Mouse (Mus musculus) CH12.LX (cell line): ENCODE measurements around the gene Ncf2. TPM values are rescaled to one million over a fixed set of nuclear protein-coding genes. Genes with fewer than 3 reads are reported as not detected.

Experiments used
- DNase-seq: peaks from one replicate; pipeline ENCODE4 v3.0.0-alpha.2; 2013; ENCODE audit errors: extremely low read depth
- H3K27ac ChIP-seq: 2 replicates; pipeline ENCODE4 v1.5.1; 2012; ENCODE audit warnings: low read depth, mild to moderate bottlenecking, control low read depth, moderate library complexity; ENCODE audit not compliant: insufficient read depth
- H3K27me3 ChIP-seq: replicated peaks from 2 replicates; pipeline ENCODE3; 2012; ENCODE audit warnings: inconsistent platforms
- H3K36me3 ChIP-seq, 2 experiments: replicated peaks in 1 of 2; 2 replicates each; pipeline versions ENCODE3 to v1.6.1; 2012; ENCODE audit warnings: inconsistent platforms in 1 of 2, low read length in 1 of 2, mild to moderate bottlenecking in 1 of 2, mixed read lengths in 1 of 2, moderate library complexity in 1 of 2; ENCODE audit not compliant: control insufficient read depth in 1 of 2, insufficient read depth in 1 of 2
- H3K4me1 ChIP-seq, 2 experiments: 2 replicates each; pipeline ENCODE4 v1.6.1; 2012; ENCODE audit warnings: inconsistent platforms in 1 of 2, moderate library complexity in 1 of 2; ENCODE audit not compliant: insufficient read depth in 2 of 2, control insufficient read depth in 1 of 2
- H3K4me2 ChIP-seq: 2 replicates; pipeline ENCODE4 v1.6.1; 2012; ENCODE audit warnings: low read depth, mild to moderate bottlenecking, control low read depth; ENCODE audit not compliant: poor library complexity, insufficient read depth, severe bottlenecking
- H3K4me3 ChIP-seq, 3 experiments: fragments of 150-350 bp in 1 of 3; sonication (generic) in 1 of 3; replicated peaks in 1 of 3; 2 replicates each; pipeline versions ENCODE3 to v1.5.1; 2011 to 2012; ENCODE audit warnings: low read depth in 2 of 3, low read length in 2 of 3, mild to moderate bottlenecking in 2 of 3, moderate library complexity in 2 of 3, control low read depth in 1 of 3, improper control_type of control experiment in 1 of 3, inconsistent platforms in 1 of 3, mixed read lengths in 1 of 3; ENCODE audit not compliant: poor library complexity in 1 of 3
- H3K79me2 ChIP-seq: replicated peaks from 2 replicates; pipeline ENCODE4 v1.6.1; 2012; ENCODE audit warnings: mild to moderate bottlenecking, moderate library complexity; ENCODE audit not compliant: control insufficient read depth, poor library complexity, insufficient read depth, severe bottlenecking; ENCODE audit errors: extremely low read depth
- H3K9ac ChIP-seq: 2 replicates; pipeline ENCODE4 v1.6.1; 2012; ENCODE audit warnings: low read depth, mild to moderate bottlenecking, control low read depth, moderate library complexity; ENCODE audit not compliant: insufficient read depth
- H3K9me3 ChIP-seq: replicated peaks from 2 replicates; pipeline ENCODE3; 2012; ENCODE audit warnings: low read length, inconsistent platforms, mixed read lengths
- BHLHE40 ChIP-seq: IDR thresholded peaks from 2 replicates; pipeline ENCODE4 v1.6.1; 2011; ENCODE audit warnings: mild to moderate bottlenecking, low read depth, low read length, improper control_type of control experiment
- CHD1 ChIP-seq: IDR thresholded peaks from 2 replicates; pipeline ENCODE4 v1.6.1; 2012; ENCODE audit warnings: low read depth, low read length, improper control_type of control experiment, inconsistent platforms
- CHD2 ChIP-seq: IDR thresholded peaks from 2 replicates; pipeline ENCODE4 v1.6.1; 2011; ENCODE audit warnings: low read length, improper control_type of control experiment
- CTCF ChIP-seq, 2 experiments: IDR thresholded peaks in 1 of 2; conservative IDR thresholded peaks in 1 of 2; 2 replicates each; pipeline ENCODE4 v1.5.1; 2011 to 2012; ENCODE audit warnings: low read depth in 2 of 2, low read length in 2 of 2, improper control_type of control experiment in 1 of 2, inconsistent platforms in 1 of 2, mild to moderate bottlenecking in 1 of 2, moderate library complexity in 1 of 2
- E2F4 ChIP-seq: IDR thresholded peaks from 2 replicates; pipeline ENCODE4 v1.6.1; 2011; ENCODE audit warnings: low read depth, low read length, improper control_type of control experiment; ENCODE audit not compliant: insufficient replicate concordance
- ELF1 ChIP-seq: IDR thresholded peaks from 2 replicates; pipeline ENCODE4 v1.6.1; 2014; ENCODE audit warnings: low read depth, mild to moderate bottlenecking, inconsistent platforms, low read length, improper control_type of control experiment
- EP300 ChIP-seq: IDR thresholded peaks from 2 replicates; pipeline ENCODE4 v1.6.1; 2011; ENCODE audit warnings: low read length, improper control_type of control experiment
- ETS1 ChIP-seq: conservative IDR thresholded peaks from 2 replicates; pipeline ENCODE4 v1.6.1; 2012; ENCODE audit warnings: low read depth, mild to moderate bottlenecking, inconsistent platforms, low read length, improper control_type of control experiment, moderate library complexity
- GABPA ChIP-seq: IDR thresholded peaks from 2 replicates; pipeline ENCODE4 v1.6.1; 2012; ENCODE audit warnings: low read depth, low read length, improper control_type of control experiment, inconsistent platforms; ENCODE audit not compliant: insufficient replicate concordance
- HCFC1 ChIP-seq: IDR thresholded peaks from 2 replicates; pipeline ENCODE4 v1.6.1; 2012; ENCODE audit warnings: low read depth, mild to moderate bottlenecking, inconsistent platforms, low read length, improper control_type of control experiment
- IRF4 ChIP-seq: IDR thresholded peaks from 2 replicates; pipeline ENCODE4 v1.6.1; 2014; ENCODE audit warnings: low read depth, mild to moderate bottlenecking, inconsistent platforms, low read length, improper control_type of control experiment
- JUN ChIP-seq: IDR thresholded peaks from 2 replicates; pipeline ENCODE4 v1.6.1; 2011; ENCODE audit warnings: low read depth, mild to moderate bottlenecking, low read length, improper control_type of control experiment, moderate library complexity; ENCODE audit not compliant: insufficient read depth
- JUND ChIP-seq: conservative IDR thresholded peaks from 2 replicates; pipeline ENCODE4 v1.6.1; 2011; ENCODE audit warnings: low read depth, low read length, improper control_type of control experiment
- KAT2A ChIP-seq: IDR thresholded peaks from 2 replicates; pipeline ENCODE4 v1.6.1; 2012; ENCODE audit warnings: low read length, improper control_type of control experiment, inconsistent platforms; ENCODE audit not compliant: insufficient replicate concordance
- MAFK ChIP-seq: IDR thresholded peaks from 2 replicates; pipeline ENCODE4 v1.6.1; 2011; ENCODE audit warnings: low read length, improper control_type of control experiment; ENCODE audit not compliant: insufficient replicate concordance
- MAX ChIP-seq: IDR thresholded peaks from 2 replicates; pipeline ENCODE4 v1.6.1; 2011; ENCODE audit warnings: low read length, improper control_type of control experiment
- MAZ ChIP-seq: IDR thresholded peaks from 2 replicates; pipeline ENCODE4 v1.6.1; 2012; ENCODE audit warnings: low read depth, mild to moderate bottlenecking, inconsistent platforms, low read length, improper control_type of control experiment, moderate library complexity
- MEF2A ChIP-seq: IDR thresholded peaks from 2 replicates; pipeline ENCODE4 v1.6.1; 2014; ENCODE audit warnings: low read depth, mild to moderate bottlenecking, inconsistent platforms, low read length, improper control_type of control experiment, borderline replicate concordance
- MXI1 ChIP-seq: IDR thresholded peaks from 2 replicates; pipeline ENCODE4 v1.6.1; 2011; ENCODE audit warnings: mild to moderate bottlenecking, low read depth, low read length, improper control_type of control experiment
- MYC ChIP-seq: IDR thresholded peaks from 2 replicates; pipeline ENCODE4 v1.6.1; 2011; ENCODE audit warnings: low read depth, mild to moderate bottlenecking, improper control_type of control experiment, low read length
- NELFE ChIP-seq: IDR thresholded peaks from 2 replicates; pipeline ENCODE4 v1.6.1; 2011; ENCODE audit warnings: low read depth, low read length, improper control_type of control experiment
- NRF1 ChIP-seq: IDR thresholded peaks from 2 replicates; pipeline ENCODE4 v1.6.1; 2014; ENCODE audit warnings: low read depth, mild to moderate bottlenecking, inconsistent platforms, low read length, improper control_type of control experiment, moderate library complexity
- PAX5 ChIP-seq: IDR thresholded peaks from 2 replicates; pipeline ENCODE4 v1.6.1; 2012; ENCODE audit warnings: low read length, inconsistent platforms, mixed read lengths
- POLR2A ChIP-seq: IDR thresholded peaks from 2 replicates; pipeline ENCODE4 v1.6.1; 2011; ENCODE audit warnings: low read depth, mild to moderate bottlenecking, improper control_type of control experiment, low read length
- POLR2AphosphoS2 ChIP-seq: IDR thresholded peaks from 2 replicates; pipeline ENCODE4 v1.6.1; 2011; ENCODE audit warnings: low read depth, low read length, improper control_type of control experiment
- RAD21 ChIP-seq: IDR thresholded peaks from 2 replicates; pipeline ENCODE4 v1.6.1; 2011; ENCODE audit warnings: low read depth, mild to moderate bottlenecking, low read length, improper control_type of control experiment, moderate library complexity
- RCOR1 ChIP-seq: conservative IDR thresholded peaks from 2 replicates; pipeline ENCODE4 v1.6.1; 2012; ENCODE audit warnings: low read depth, mild to moderate bottlenecking, inconsistent platforms, low read length, improper control_type of control experiment
- SIN3A ChIP-seq: IDR thresholded peaks from 2 replicates; pipeline ENCODE4 v1.6.1; 2012; ENCODE audit warnings: low read length, improper control_type of control experiment, inconsistent platforms
- SMC3 ChIP-seq: IDR thresholded peaks from 2 replicates; pipeline ENCODE4 v1.6.1; 2011; ENCODE audit warnings: low read depth, low read length, improper control_type of control experiment
- TBP ChIP-seq: conservative IDR thresholded peaks from 2 replicates; pipeline ENCODE4 v1.6.1; 2011; ENCODE audit warnings: low read depth, low read length, improper control_type of control experiment
- TCF12 ChIP-seq: IDR thresholded peaks from 2 replicates; pipeline ENCODE4 v1.6.1; 2014; ENCODE audit warnings: low read depth, mild to moderate bottlenecking, inconsistent platforms, low read length, improper control_type of control experiment
- UBTF ChIP-seq: IDR thresholded peaks from 2 replicates; pipeline ENCODE4 v1.6.1; 2012; ENCODE audit warnings: low read depth, mild to moderate bottlenecking, inconsistent platforms, low read length, improper control_type of control experiment, moderate library complexity
- USF1 ChIP-seq: IDR thresholded peaks from 2 replicates; pipeline ENCODE4 v1.6.1; 2014; ENCODE audit warnings: low read depth, mild to moderate bottlenecking, inconsistent platforms, low read length, improper control_type of control experiment
- USF2 ChIP-seq: conservative IDR thresholded peaks from 2 replicates; pipeline ENCODE4 v1.6.1; 2011; ENCODE audit warnings: low read depth, low read length, improper control_type of control experiment
- ZC3H11A ChIP-seq: IDR thresholded peaks from 2 replicates; pipeline ENCODE4 v1.6.1; 2012; ENCODE audit warnings: low read depth, mild to moderate bottlenecking, inconsistent platforms, low read length, improper control_type of control experiment
- ZKSCAN1 ChIP-seq: IDR thresholded peaks from 2 replicates; pipeline ENCODE4 v1.6.1; 2012; ENCODE audit warnings: low read depth, inconsistent platforms, low read length, improper control_type of control experiment, borderline replicate concordance
- ZMIZ1 ChIP-seq: IDR thresholded peaks from 2 replicates; pipeline ENCODE4 v1.6.1; 2012; ENCODE audit warnings: low read depth, mild to moderate bottlenecking, inconsistent platforms, low read length, improper control_type of control experiment
- ZNF384 ChIP-seq: IDR thresholded peaks from 2 replicates; pipeline ENCODE4 v1.6.1; 2012; ENCODE audit warnings: low read depth, low read length, improper control_type of control experiment, inconsistent platforms
- dilution Hi-C: fragments of 300-500 bp; cut with MboI; formaldehyde crosslinking; loops from 2 replicates; pipeline ENCODE4 v1.14.3; 2020; ENCODE audit warnings: low sequenced_read_pairs; ENCODE audit not compliant: extremely low pct_unique_long_range_greater_than_20kb, extremely low pct_ligation_motif_present
- in situ Hi-C: fragments of 300-500 bp; cut with MboI; formaldehyde crosslinking; loops from 3 replicates; pipeline ENCODE4 v1.14.3; 2019; ENCODE audit warnings: low sequenced_read_pairs, low pct_ligation_motif_present, low pct_unique_long_range_greater_than_20kb, mixed read lengths
- polyA plus RNA-seq: library from polyadenylated mRNA; unstranded; fragments of >175 nt; gene quantifications from 2 replicates; pipeline ENCODE4 v1.2.1, GENCODE M21; 2012; ENCODE audit warnings: low read depth; ENCODE audit not compliant: insufficient read length
- total RNA-seq, 2 experiments: library from RNA; depleted of rRNA; stranded (reverse); fragments of 300-350 nt in 1 of 2; fragments of >200 nt in 1 of 2; gene quantifications; 2 replicates each; pipeline ENCODE4 v1.2.3; 2012 to 2014

Gene Ncf2
- total and polyA plus RNA-seq, 3 experiments = 82.6 to 89.9 (median 89.2) TPM

- H3K9ac ChIP-seq = peak overlapping the region; percentile 92
- TF ChIP-seq CHD2 (no peak), NELFE (peak; percentile 47; the same call in 1 of the 2 replicates), IRF4 (peak; percentile 6; the same call in 1 of the 2 replicates), MXI1 (no peak), ZMIZ1 (0 out of 2 replicates have a peak, but pooled peaks have one; percentile 7), ZNF384 (no peak), GABPA (no peak), TBP (0 out of 2 replicates have a peak, but pooled peaks have one; percentile 63), POLR2A (peak; percentile 65), KAT2A (no peak), ELF1 (peak; percentile 65), ZC3H11A (no peak), RCOR1 (no peak), SIN3A (0 out of 2 replicates have a peak, but pooled peaks have one; percentile 41), MAX (peak; percentile 17; the same call in 1 of the 2 replicates), ZKSCAN1 (no peak), E2F4 (no peak), MEF2A (no peak), MAFK (no peak), HCFC1 (peak; percentile 40), ETS1 (no peak), UBTF (no peak), EP300 (no peak), NRF1 (no peak), USF1 (no peak), PAX5 (no peak), POLR2AphosphoS2 (no peak), JUND (no peak), JUN (no peak), MAZ (no peak), CTCF (conservative IDR thresholded peaks at IDR 0.05 in 1 of 2, IDR thresholded peaks at IDR 0.05 in 1 of 2; ENCODE audit: low read depth in 2 of 2, low read length in 2 of 2) (0 out of 4 replicates have a peak, but pooled peaks of 1 of the 2 experiments have one; percentile 1), BHLHE40 (no peak), SMC3 (no peak), USF2 (no peak), RAD21 (no peak), MYC (no peak), TCF12 (0 out of 2 replicates have a peak, but pooled peaks have one; percentile 45), CHD1 (no peak)
- TF ChIP-seq, all 38 proteins: peak for 11
- dilution Hi-C loops = no loop called here
- no peaks in the 10 kb centered on the region for H3K9me3 ChIP-seq
- peak; percentile 65 for DNase-seq
- H3K27ac ChIP-seq = peak overlapping the region; percentile 1; the same call in 1 of the 2 replicates
- in situ Hi-C loops = no loop called here
- no peaks in the 10 kb centered on the region for H3K27me3 ChIP-seq
- H3K79me2 ChIP-seq = peaks cover 19% of the 10 kb centered on the region
- H3K4me3 ChIP-seq = peak overlapping the region; percentile 63 to 73 (median 65)
- H3K36me3 ChIP-seq = peaks cover 19 to 32% of the 10 kb centered on the region in 2 experiments
- peaks cover 11 to 39% of the 10 kb centered on the region in 2 experiments for H3K4me1 ChIP-seq
- H3K4me2 ChIP-seq = peak overlapping the region; percentile 69
Measured at GRCm38 (mm10) chr1:152807619-152808391, 7.8 kb downstream of the Ncf2 start.
